Mouse (Mus musculus) embryo, embryonic 9.5 days (tissue): ENCODE results near the gene Ltbp4.

ENCODE experiments used
- DNase-seq: peaks from one replicate; pipeline ENCODE4 v3.0.0-alpha.2; 2017; ENCODE audit errors: extremely low spot score

Ltbp4 gene

DNA sequence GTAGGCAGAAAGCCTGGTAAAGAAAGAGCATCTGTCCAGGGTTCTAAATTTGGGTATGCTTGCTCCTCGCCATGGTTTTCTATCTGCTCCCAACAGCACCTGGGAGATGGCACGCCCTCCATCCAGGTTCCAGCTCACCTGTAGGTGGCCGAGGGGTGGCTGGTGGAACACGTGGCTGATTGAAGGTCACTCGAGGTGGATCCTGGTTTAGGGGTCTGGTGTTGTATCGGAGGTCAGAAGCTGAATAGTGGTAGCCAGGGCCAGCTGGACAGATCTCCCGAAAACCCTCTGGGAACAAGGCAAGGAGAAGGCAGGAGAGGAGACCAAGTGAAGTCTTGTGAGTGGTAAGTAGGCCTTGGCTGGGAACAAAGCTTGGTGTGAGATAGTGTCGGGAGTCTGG lies 10.0 kb downstream of the Ltbp4 start:
- no peak for DNase-seq

DNA sequence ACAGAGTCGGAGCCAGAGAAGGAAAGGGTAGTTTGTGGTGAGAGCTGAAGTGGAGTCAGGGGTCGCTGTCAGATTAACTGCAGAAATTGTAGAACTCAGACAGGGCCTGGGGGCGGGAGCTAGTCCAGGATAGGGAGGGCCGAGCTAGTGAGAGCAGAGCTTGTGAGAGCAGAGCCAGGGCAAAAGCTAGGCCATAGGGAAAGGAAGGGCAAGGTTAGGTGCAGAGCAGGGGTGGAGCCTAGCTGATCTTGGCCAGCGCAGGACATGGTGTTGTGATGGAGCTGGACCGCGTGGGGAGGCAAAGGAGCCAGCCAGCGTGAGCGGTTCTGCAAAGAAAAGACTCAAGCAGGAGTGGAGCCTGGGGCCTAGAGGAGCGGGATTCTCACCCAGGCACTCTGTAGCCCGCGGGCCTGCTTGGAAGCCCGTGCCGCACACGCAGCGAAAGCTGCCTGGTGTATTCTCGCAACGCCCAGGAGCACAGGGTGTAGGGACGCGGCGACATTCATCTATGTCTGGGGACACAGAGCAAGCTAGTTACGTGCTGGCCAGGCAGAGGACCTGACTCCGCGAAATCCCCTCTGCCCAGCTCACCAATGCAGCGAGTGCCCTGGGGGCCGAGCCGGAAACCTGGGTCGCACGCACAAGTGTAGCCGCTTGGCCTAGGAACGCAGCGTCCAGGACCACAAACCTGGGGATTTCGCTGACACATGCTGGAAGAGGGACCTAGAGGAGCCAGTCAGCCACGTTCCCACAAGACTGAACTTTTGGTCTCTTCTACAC lies 11.2 kb downstream of the Ltbp4 start:
- no peak for DNase-seq

GRCm38 (mm10) chr7:27325697-27326096 lies 11.8 kb downstream of the Ltbp4 start:
- peak; percentile 70 for DNase-seq

DNA sequence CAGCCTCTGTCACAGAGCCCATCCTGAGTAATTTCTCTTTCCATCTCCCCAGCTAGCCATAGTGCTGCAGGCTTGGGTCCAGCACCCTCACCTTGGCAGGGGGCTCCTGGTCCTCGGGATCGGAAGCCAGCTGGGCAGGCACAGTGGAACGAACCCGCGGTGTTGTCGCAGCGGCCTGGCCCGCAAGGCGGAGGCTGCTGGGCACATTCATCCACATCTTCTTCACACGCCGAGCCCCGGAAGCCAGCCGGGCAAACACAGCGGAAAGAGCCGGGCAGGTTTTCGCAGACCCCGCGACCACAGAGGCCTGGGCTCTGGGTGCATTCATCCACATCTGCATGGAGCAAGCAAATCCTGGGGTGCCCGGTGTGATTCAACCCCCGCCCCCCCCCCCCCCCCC lies 12.6 kb downstream of the Ltbp4 start:
- DNase-seq: no peak

- no peak for DNase-seq
Observed at GRCm38 (mm10) chr7:27324161-27324560, 13.3 kb downstream of the Ltbp4 start.

GRCm38 (mm10) chr7:27323001-27323400 lies 14.5 kb downstream of the Ltbp4 start:
- no peak for DNase-seq

GRCm38 (mm10) chr7:27322291-27322690 lies 15.2 kb downstream of the Ltbp4 start:
- DNase-seq: no peak

DNA sequence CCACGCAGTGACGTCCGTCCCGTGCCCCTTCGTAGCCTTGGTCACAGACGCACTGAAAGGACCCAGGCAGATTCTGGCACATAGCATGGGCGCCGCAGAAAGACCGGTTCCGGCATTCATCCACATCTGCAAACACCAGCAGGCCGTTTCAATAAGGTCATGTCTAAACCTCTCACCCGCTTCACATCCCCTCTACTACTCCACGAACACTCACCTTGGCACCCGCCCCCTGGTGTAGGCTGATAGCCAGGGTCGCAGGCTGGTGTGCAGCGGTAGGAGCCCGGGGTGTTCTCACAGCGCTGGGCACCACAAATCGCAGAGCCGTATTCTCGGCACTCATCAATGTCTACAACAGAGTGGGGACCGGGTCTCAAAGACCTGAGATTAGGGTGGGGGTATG lies 18.1 kb downstream of the Ltbp4 start:
- DNase-seq: no peak

GRCm38 (mm10) chr7:27315958-27316357 lies 21.5 kb downstream of the Ltbp4 start:
- no peak for DNase-seq

DNA sequence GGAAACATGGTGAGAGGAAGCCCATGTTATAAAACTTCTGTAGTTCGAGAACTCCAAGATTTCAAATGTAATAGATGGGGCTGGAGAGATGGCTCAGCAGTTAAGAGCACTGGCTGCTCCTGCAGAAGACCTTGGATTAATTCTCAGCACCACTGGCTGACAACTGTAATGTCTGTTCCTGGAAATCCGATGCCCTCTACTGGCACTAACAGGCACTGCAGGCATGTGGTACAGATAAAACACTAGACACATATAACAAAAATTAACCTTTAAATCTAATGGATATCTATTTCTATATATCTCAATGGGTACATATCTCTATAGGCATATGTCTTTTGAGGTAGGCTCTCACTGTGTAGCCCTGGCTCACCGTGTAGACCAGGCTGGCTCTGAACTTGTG lies 23.1 kb downstream of the Ltbp4 start:
- no peak for DNase-seq

- no peak for DNase-seq
Observed at GRCm38 (mm10) chr7:27311651-27312284, 25.7 kb downstream of the Ltbp4 start.

GRCm38 (mm10) chr7:27310996-27311535 lies 26.4 kb downstream of the Ltbp4 start:
- DNase-seq: no peak

DNA sequence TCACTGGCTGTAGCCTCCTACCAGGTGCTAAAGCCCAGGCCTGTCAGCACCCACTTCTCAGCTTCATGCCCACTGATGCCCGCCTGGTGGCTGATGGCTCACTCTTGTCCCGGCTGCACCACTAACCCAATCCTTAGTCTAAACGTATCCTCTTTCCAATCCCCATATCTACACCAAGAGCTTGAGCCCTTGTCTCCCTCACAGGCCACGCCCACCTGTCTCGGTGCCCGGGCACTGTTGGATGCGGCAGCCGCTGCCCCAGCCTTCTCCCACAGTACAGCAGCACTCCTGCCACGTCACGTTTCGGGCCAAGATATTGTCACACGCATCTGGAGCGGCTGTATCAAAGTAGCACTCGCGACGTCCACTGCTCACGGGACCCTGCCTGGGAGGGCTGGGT lies 27.2 kb downstream of the Ltbp4 start:
- no peak for DNase-seq

- no peak for DNase-seq
Observed at GRCm38 (mm10) chr7:27309832-27310231, 27.7 kb downstream of the Ltbp4 start.

GRCm38 (mm10) chr7:27308821-27309549 lies 28.5 kb downstream of the Ltbp4 start:
- no peak for DNase-seq

DNA sequence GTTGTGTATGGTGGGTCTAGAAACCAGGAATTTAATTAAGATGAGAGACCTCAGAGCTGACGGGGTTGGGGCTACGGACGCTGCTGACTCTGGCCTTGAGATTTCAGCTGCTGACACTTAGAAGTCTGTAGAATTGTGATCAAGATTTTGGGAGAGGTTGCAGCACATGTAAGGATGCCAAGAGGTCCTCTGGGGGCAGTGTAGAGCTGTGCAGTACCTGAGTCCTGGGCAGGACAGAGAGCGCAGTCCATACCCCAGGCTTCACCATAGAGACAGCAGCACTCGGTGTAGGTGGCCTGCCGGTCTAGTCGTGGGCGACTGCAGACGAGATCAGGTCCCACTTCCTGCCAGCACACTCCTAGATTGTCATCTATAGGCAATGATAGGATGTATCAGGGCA lies 29.9 kb downstream of the Ltbp4 start:
- DNase-seq: no peak

DNA sequence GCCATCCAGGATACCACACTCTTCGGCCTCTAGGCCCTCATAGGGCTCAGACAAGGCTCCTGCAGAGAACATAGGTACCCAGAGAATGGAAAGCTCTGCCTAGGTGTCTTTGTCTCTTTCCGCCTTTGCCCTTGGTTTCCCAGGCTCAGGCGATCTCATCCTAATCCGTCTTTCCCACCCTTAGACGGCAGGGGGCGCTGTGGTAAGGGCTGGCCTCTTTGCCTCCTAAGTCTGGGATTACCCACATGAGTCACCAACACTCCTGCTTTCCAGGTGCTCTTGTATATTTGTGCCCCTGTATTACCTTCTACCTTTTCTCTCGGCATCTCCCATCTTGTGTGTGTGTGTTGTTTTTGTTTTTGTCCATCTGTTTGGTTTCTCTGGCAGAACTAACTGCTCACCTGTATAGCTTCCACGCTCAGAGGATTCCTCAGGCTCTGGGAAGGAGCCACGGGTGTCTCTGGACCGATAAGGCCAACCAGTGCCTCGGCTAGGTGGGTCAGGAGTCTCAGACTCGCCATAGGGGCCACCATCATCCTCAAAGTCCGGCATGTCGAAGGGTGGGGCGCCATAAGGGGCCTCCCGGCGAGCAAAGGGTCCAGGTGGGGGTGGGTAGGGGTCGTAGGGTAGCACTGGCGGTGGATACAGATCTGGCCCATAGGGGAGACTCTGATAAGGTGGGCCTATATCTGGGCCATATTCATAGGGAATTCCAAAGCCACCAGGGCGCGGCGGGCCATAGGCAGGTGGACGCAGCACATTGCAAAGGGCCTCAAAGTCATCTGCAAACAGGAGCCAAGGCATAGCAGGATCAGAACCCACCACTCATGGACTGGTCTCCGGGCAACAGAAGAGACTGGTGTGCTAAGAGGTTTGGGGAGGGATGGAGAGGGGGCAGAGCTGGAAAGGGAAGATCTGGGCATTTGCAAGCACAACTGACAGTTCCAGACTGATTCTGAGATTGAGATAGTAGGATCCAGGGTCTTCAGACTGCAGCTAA lies 31.0 kb downstream of the Ltbp4 start:
- no peak for DNase-seq

DNA sequence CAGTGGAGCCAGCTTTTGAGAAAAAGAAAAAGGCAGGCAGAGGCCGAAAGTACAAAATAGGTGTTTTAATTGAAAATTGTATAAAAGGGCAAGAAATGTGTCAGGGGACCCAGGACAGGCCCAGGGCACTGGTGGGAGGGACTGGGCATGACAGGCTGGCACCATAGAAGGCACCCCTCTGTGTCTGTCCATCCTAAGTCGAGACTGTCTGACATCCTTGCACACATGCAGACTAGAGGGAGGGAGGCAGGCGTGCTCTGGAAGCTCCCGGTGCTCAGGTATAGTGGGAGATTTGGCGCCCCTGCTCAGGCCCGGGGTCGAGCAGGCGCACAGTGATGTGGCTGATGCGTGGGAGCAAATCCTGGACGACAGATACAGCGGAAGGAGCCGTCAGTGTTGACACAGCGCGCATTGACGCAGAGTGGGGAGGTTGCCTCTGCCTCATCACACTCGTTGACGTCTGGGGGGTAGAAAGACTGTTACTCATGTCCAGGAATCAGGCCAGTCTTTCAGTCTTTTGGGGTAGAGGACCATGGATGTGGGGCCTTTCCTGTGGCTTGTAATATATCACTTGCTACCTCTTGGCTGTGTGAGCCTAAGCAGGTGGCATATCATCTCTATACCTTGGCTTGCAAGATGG lies 32.3 kb downstream of the Ltbp4 start:
- DNase-seq: no peak

DNA sequence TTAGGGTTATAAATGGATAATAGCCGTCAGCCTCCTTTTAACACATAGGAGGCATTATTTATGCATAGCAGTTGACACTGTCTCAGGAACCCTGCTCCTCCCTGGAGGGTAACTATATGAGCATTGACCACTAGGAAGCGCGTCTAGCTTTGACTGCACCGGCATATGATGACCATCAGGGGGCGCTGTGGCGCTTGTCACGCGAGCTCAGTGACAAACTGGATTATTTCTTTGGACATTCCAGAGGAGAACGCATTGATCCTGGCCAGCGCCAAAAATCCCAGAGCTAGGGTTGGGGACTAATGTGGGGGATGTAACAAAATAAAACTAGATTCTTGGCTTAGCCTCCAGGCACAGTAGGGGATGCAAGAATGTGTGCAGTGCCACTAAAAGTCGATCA lies 35.3 kb downstream of the Ltbp4 start:
- DNase-seq: peak; percentile 59

- no peak for DNase-seq
Observed at GRCm38 (mm10) chr7:27300801-27301200, 36.7 kb downstream of the Ltbp4 start.

- DNase-seq: no peak
Observed at GRCm38 (mm10) chr7:27300351-27300750, 37.1 kb downstream of the Ltbp4 start.
